Mouse (Mus musculus) embryonic facial prominence, embryonic 12.5 days (tissue): Measurements from ENCODE around the gene Olfr1417. TPM values are rescaled to one million over a fixed set of nuclear protein-coding genes. Genes with fewer than 3 reads are reported as not detected.

ENCODE experiments used
- ATAC-seq: fragments of 200-750 bp; cut with Nextera tagmentation; 2 replicates; pipeline ENCODE4 v1.8.0; 2017; ENCODE audit not compliant: insufficient number of reproducible peaks, insufficient read depth, low FRiP score, low TSS enrichment
- H3K27ac ChIP-seq: fragments of 300-500 bp; sonication (generic); 2 replicates; pipeline ENCODE4 v1.5.1; 2016; ENCODE audit warnings: mild to moderate bottlenecking
- H3K27me3 ChIP-seq: fragments of 300-500 bp; sonication (generic); 2 replicates; pipeline ENCODE4 v1.6.1; 2016; ENCODE audit warnings: mild to moderate bottlenecking, moderate library complexity
- H3K36me3 ChIP-seq: fragments of 300-500 bp; sonication (generic); 2 replicates; pipeline ENCODE4 v1.6.1; 2016; ENCODE audit warnings: mild to moderate bottlenecking
- H3K4me1 ChIP-seq: fragments of 300-500 bp; sonication (generic); 2 replicates; pipeline ENCODE4 v1.6.1; 2016
- H3K4me2 ChIP-seq: fragments of 300-500 bp; sonication (generic); replicated peaks from 2 replicates; pipeline ENCODE4 v1.6.1; 2016; ENCODE audit warnings: mild to moderate bottlenecking, moderate library complexity
- H3K4me3 ChIP-seq: fragments of 300-500 bp; sonication (generic); 2 replicates; pipeline ENCODE4 v1.5.1; 2016; ENCODE audit warnings: mild to moderate bottlenecking
- H3K9ac ChIP-seq: fragments of 300-500 bp; sonication (generic); 2 replicates; pipeline ENCODE4 v1.6.1; 2016; ENCODE audit warnings: mild to moderate bottlenecking, moderate library complexity
- H3K9me3 ChIP-seq: fragments of 300-500 bp; sonication (generic); 2 replicates; pipeline ENCODE4 v1.6.1; 2016; ENCODE audit warnings: mild to moderate bottlenecking, moderate library complexity
- WGBS: fragments of 180-500 bp; shearing (Covaris S2); methylation state at CpG from one replicate; pipeline ENCODE4 v1.1.7; 2016; 5-methylcytosine and 5-hydroxymethylcytosine counted together
- polyA plus RNA-seq: library from polyadenylated mRNA; unstranded; fragments of >200 nt; fragmentation: Nextera tagmentation; extraction: Ambion mirVana; gene quantifications from 2 replicates; pipeline ENCODE4 v1.2.1, GENCODE M21; 2016

The Olfr1417 gene
- polyA plus RNA-seq, 1 experiment from 2014 or later: not detected

DNA sequence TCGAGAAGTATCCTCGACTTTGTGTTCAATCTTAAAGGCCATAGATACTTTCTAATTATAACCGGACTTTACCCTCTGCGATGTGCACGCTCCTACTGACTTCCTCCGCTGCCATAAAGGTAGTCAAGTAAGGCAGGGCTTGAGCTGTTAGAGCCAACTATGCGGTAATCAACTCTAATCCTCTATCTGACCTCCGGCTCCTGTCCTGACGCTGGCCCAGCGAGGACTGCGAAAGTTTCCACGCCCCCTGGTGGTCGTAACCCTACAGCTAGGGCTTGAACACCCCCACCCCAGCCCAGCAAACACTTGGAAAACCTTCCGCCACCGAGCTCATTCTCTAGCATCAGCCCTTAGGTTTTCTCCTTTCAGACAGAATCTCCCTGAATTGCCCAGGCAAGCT is 19.2 kb downstream of the Olfr1417 start:
- no peaks in the 10 kb centered on the region for H3K9me3 ChIP-seq
- peaks cover 7% of the 10 kb centered on the region; the same call in 1 of the 2 replicates for H3K4me1 ChIP-seq
- no peaks in the 10 kb centered on the region for H3K36me3 ChIP-seq
- peak overlapping the region; percentile 64 for H3K4me3 ChIP-seq
- H3K27ac ChIP-seq: no peak overlapping the region
- ATAC-seq: peak; percentile 76; the same call in 1 of the 2 replicates
- no peak overlapping the region for H3K9ac ChIP-seq
- WGBS: under 1% methylated on average over 15 of the region's 15 CpGs
- peak overlapping the region; percentile 88 for H3K4me2 ChIP-seq
- H3K27me3 ChIP-seq: peaks cover 47% of the 10 kb centered on the region

DNA sequence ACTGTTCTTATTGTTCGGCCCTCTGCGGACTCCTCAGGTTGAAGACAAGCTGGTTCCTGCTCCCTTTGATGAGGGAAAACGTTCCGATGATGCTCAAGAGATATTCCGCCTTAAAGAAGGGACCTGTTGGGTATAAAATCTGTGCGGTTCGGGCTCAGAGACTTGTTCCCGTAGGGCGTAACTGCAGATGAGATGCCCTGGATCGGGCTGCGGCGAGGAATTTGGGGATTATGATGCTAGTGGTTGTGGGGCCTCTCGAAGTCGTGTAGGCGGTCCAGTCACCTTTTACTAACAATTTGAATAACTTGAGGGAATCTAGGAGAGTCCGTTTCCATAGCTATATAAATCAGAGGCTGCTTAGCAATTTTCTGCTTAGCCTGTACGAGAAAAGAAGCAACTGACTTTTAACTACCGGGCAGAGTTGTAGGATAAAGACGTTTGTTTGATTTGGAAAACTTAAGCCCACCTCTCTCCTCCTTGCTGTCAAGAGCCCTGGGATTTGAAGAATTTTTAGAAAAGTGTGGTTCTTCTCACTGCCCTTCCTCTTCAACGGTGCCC is 19.8 kb downstream of the Olfr1417 start, which contains the start of gene Stx3:
Gene Stx3 (minus strand): TSS at position 261 of the 558 bp plus-strand sequence.
- 1% methylated on average over 20 of the region's 20 CpGs for WGBS

DNA sequence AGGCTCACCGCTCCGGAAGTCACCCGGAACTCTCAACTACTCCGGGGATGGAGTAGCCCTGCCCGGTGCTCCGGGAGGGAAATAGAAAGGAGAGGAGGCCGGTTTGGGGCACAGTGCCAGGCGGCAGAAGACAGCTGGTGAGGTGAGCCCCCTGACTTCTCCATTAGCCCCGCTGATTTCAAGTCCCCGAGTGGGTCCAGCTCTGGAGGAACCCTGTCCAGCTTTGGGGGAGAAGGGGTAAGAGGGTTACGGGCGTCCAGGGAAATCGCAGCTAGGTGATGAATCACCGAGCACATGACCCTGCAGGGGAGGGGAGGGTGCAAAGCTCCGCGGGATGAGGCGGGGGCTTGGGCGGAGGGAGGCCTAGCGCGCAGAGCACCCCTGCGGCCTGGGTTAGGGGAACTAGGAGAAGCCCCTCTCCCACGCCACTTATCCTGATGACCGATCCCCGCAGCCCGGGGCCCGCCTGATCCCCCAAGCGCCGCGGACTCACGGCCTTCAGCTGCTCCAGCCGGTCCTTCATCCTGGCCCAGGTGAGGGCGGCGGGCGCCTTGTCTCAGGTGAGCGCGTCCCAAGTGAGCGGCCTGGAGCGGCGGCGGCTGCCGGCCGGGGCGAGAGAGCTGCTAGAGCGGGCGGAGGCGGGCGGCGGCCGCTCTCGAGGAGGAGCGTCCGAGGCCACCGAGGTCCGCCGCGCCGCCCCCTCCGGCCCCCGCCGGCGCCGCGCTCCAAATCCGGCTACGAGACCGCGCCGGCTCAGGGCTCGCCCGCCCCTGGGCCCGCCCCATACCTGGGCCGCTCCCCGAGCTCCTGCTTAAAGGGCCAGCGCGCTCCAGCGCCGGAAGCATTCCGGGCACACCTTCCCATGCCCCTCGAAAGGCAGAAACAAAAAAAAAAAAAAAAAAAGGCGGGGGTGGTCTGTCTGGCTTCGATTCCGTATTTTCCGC is 20.5 kb downstream of the Olfr1417 start:
- peak overlapping the region; percentile 88 for H3K4me2 ChIP-seq
- H3K9me3 ChIP-seq: no peaks in the 10 kb centered on the region
- H3K27ac ChIP-seq: no peak overlapping the region
- peak overlapping the region; percentile 64 for H3K4me3 ChIP-seq
- WGBS: under 1% methylated on average over 73 of the region's 83 CpGs
- no peaks in the 10 kb centered on the region for H3K36me3 ChIP-seq
- H3K4me1 ChIP-seq: peaks cover 7% of the 10 kb centered on the region; the same call in 1 of the 2 replicates
- peak overlapping the region; percentile 78 for H3K9ac ChIP-seq
- ATAC-seq: peak; percentile 79
- peaks cover 49% of the 10 kb centered on the region for H3K27me3 ChIP-seq

More for the DNA sequence above, 19.8 kb downstream of the Olfr1417 start, which contains the start of gene Stx3:
- ATAC-seq: no peak
- H3K9ac ChIP-seq: peak within 1 kb of the TSS; percentile 78
- H3K36me3 ChIP-seq: no peaks in the 10 kb centered on the region
- H3K4me1 ChIP-seq: peaks cover 7% of the 10 kb centered on the region; the same call in 1 of the 2 replicates
- H3K4me2 ChIP-seq: peak within 1 kb of the TSS; percentile 88
- H3K27ac ChIP-seq: no peak within 1 kb of the TSS
- H3K4me3 ChIP-seq: peak within 1 kb of the TSS; percentile 64
- H3K27me3 ChIP-seq: peaks cover 49% of the 10 kb centered on the region
- no peaks in the 10 kb centered on the region for H3K9me3 ChIP-seq

DNA sequence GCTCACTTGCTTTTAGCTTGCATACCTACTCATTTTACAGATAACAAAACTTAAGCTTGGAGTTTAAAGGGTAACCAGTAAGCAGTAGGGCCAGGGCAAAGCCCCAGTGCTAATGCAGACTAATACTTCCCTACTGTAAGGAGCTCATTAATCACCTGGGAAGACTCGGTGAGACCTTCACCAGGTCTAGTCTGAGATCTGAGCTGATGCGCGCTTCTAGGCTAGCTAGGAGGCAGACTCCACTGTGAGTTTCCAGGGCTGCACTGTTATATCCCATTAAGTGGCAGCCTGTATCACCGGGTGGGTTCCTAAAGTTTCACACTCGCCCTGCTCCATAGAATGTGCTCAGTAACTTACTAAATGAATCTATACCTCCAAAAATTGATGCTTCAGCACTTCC is 21.4 kb downstream of the Olfr1417 start:
- Histone ChIP-seq H3K27me3 (peaks cover 49% of the 10 kb centered on the region), H3K36me3 (no peaks in the 10 kb centered on the region), H3K27ac (no peak overlapping the region), H3K9me3 (no peaks in the 10 kb centered on the region), H3K4me2 (peak overlapping the region; percentile 88), H3K9ac (no peak overlapping the region), H3K4me3 (peak overlapping the region; percentile 64), H3K4me1 (peaks cover 7% of the 10 kb centered on the region; the same call in 1 of the 2 replicates)
- no peak for ATAC-seq
- WGBS: 5% methylated on average over 5 of the region's 5 CpGs

DNA sequence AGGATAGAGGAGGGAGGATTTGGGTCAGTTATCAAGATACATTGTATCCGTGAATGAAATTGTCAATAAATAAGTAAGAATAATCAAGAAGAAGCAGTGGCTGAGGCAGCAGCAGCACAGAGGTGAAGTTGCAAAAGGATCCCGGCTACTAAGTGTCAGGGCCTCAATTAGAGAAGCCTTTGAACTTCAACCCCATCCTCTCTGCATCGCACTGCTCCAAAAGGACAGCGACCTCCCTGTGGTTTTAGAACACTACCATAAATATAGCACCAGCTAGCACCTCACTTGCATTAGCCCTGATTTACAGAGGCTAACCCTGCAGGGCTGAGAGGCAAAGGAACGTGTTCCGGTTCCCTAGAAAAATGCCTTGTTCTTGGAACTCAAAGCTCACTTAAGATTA is 22.3 kb downstream of the Olfr1417 start:
- no peaks in the 10 kb centered on the region for H3K36me3 ChIP-seq
- peaks cover 7% of the 10 kb centered on the region; the same call in 1 of the 2 replicates for H3K4me1 ChIP-seq
- no peaks in the 10 kb centered on the region for H3K9me3 ChIP-seq
- WGBS: 48% methylated on average over 6 of the region's 6 CpGs
- H3K4me3 ChIP-seq: no peak overlapping the region
- no peak overlapping the region for H3K27ac ChIP-seq
- ATAC-seq: no peak
- H3K4me2 ChIP-seq: no peak overlapping the region
- no peak overlapping the region for H3K9ac ChIP-seq
- H3K27me3 ChIP-seq: peaks cover 49% of the 10 kb centered on the region

DNA sequence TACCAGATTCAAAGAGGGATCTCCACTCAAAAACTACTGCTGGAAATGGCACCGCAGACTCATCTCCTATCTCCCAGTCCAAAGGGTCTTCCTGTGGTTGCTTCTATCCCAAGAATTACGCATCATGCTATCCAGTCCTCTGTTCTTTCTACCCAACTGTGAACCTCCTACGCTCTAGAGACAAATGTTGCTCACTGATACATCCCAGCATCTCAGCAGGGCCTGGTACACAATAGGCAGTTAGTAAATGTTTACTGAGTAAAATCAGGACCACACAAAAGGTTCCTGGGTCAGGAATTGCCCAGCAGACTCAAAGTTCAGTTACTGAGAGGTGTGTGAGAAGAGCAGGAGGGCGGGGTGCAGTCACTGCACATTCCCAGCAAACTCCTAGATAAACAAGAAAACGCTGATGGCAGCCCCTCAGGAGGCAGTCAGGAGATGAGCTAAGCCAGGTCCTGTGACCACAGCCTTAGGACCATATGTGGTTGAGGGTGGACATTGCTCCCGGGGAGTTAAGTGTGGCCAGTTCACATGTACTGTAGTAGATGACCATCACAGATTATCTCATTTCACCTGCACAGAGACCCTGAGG is 24.2 kb downstream of the Olfr1417 start:
- H3K36me3 ChIP-seq: no peaks in the 10 kb centered on the region
- H3K9ac ChIP-seq: no peak overlapping the region
- H3K27ac ChIP-seq: no peak overlapping the region
- ATAC-seq: no peak
- H3K4me1 ChIP-seq: peaks cover 5% of the 10 kb centered on the region; the same call in 1 of the 2 replicates
- H3K27me3 ChIP-seq: peaks cover 44% of the 10 kb centered on the region
- H3K4me2 ChIP-seq: no peak overlapping the region
- no peak overlapping the region for H3K4me3 ChIP-seq
- WGBS: 83% methylated on average over 6 of the region's 6 CpGs
- H3K9me3 ChIP-seq: no peaks in the 10 kb centered on the region

- no peak overlapping the region for H3K4me2 ChIP-seq
- H3K9me3 ChIP-seq: no peaks in the 10 kb centered on the region
- no peaks in the 10 kb centered on the region for H3K36me3 ChIP-seq
- H3K9ac ChIP-seq: no peak overlapping the region
- peaks cover 33% of the 10 kb centered on the region for H3K27me3 ChIP-seq
- ATAC-seq: no peak
- no peak overlapping the region for H3K27ac ChIP-seq
- no peaks in the 10 kb centered on the region for H3K4me1 ChIP-seq
- H3K4me3 ChIP-seq: no peak overlapping the region
- WGBS: 12% methylated on average over 8 of the region's 8 CpGs
Measured at GRCm38 (mm10) chr19:11813649-11814048, 25.4 kb downstream of the Olfr1417 start.

GRCm38 (mm10) chr19:11813136-11813535 is 25.9 kb downstream of the Olfr1417 start:
- WGBS: 70% methylated on average over 4 of the region's 4 CpGs
- H3K27ac ChIP-seq: no peak overlapping the region
- no peak overlapping the region for H3K4me3 ChIP-seq
- no peaks in the 10 kb centered on the region for H3K9me3 ChIP-seq
- H3K36me3 ChIP-seq: no peaks in the 10 kb centered on the region
- H3K4me2 ChIP-seq: no peak overlapping the region
- H3K9ac ChIP-seq: no peak overlapping the region
- no peak for ATAC-seq
- H3K27me3 ChIP-seq: peaks cover 28% of the 10 kb centered on the region
- H3K4me1 ChIP-seq: no peaks in the 10 kb centered on the region

GRCm38 (mm10) chr19:11811688-11812365 is 27.2 kb downstream of the Olfr1417 start:
- ATAC-seq: peak; percentile 66; the same call in 1 of the 2 replicates
- no peaks in the 10 kb centered on the region for H3K9me3 ChIP-seq
- no peak overlapping the region for H3K4me3 ChIP-seq
- H3K27ac ChIP-seq: no peak overlapping the region
- no peak overlapping the region for H3K9ac ChIP-seq
- peaks cover 17% of the 10 kb centered on the region for H3K27me3 ChIP-seq
- H3K36me3 ChIP-seq: no peaks in the 10 kb centered on the region
- 52% methylated on average over 5 of the region's 5 CpGs for WGBS
- no peaks in the 10 kb centered on the region for H3K4me1 ChIP-seq
- H3K4me2 ChIP-seq: no peak overlapping the region

DNA sequence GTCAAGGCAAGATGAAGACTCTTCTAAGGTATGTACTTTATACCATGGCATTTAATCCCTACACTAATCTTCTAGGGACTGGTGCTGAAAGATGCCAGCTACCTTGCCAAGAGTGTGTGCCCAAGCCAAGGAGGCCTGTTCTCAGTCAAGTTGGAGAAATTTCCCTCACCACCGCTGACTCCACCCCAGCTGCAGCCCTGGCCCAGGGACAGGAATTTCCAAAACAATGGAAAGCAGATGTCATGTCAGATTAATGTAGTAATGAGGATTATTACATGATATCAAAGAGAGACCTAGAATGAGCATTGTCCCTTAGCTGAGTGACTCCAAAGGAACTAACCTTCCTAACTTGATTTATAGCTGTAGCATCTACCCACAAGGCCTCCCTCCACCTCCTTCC is 28.2 kb downstream of the Olfr1417 start:
- ATAC-seq: no peak
- Histone ChIP-seq H3K4me3 (no peak overlapping the region), H3K4me2 (no peak overlapping the region), H3K4me1 (no peaks in the 10 kb centered on the region), H3K27ac (no peak overlapping the region), H3K9me3 (no peaks in the 10 kb centered on the region), H3K36me3 (no peaks in the 10 kb centered on the region), H3K27me3 (peaks cover 7% of the 10 kb centered on the region), H3K9ac (no peak overlapping the region)
- WGBS: 66% methylated on average over 1 of the region's 1 CpGs
